Mouse (Mus musculus): ENCODE results near the gene Poll. TPM values are rescaled to one million over a fixed set of nuclear protein-coding genes. Genes with fewer than 3 reads are reported as not detected.

Gene Poll
- polyA plus RNA-seq, 1 experiment from 2014 or later, result 19.9 TPM

DNA sequence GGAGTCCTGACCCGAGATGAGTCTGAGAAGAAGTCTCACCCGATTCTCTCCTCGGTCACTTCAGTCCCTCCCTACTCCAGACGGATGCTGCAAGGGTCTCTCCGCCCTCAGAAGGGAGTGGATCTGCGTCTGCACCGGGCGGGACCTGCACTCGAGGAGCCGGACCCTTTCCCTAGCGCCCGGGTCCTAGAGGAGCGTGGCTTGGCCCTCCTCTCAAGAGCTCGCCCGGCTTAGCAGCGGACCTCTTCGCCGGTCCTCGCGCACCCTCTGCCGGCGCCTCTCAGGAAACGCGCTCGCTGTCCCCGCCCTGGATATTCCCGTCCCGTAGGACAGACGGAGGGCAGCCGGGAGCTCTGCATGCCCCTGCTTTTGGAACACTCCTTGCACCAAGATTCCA, 15.4 kb downstream of the Poll start:
- Histone ChIP-seq H3K27ac (no peak overlapping the region), H3K27me3 (peaks cover 69% of the 10 kb centered on the region), H3K4me3 (replicated peaks) (peak overlapping the region; percentile 47), H3K36me3 (no peaks in the 10 kb centered on the region), H3K9me3 (replicated peaks) (no peaks in the 10 kb centered on the region), H3K4me1 (peaks cover 50% of the 10 kb centered on the region), H3K9ac (no peak overlapping the region), H3K4me2 (peak overlapping the region; percentile 85)
- ATAC-seq (replicated peaks; ENCODE audit: low FRiP score), result peak; percentile 61
- 0% methylated on average over 30 of the region's 30 CpGs for WGBS

DNA sequence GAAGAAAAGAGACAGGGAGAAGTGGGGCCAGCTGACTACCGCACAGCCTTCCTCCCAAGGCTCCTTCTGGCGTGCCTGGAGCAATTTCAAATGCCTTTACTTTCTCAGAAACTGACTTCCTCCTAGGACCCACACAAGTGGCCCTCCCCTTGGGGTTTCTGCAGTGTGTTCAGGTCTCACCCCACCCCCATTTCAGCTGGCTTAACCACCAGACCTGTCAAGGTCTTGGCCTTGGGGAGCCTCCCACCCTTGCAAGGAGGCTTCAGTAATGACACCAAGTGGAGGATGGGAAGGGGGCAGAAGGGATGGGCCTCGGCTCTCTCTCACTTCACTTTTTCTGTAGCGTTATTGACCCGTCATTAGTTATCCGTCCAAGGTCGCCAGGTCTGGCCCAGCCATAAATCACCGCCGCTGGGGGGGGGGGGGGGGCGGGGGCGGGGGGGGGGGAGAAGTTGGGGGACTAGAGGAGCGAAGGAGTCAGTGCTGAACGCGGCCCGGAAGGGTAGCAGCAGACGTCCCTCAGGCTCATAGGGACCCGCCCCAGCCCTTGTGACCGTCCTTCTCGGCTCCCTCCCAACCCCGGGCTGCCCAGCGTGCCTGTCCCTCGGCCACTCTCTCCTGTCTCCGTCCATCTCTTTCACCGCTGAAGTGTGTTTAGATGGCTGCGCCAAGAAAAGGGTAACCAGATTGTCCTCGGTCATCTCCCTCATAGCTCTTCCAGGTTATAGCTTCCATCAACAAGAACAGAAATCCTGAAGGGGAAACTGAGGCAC, 16.0 kb downstream of the Poll start:
- WGBS, result 0% methylated on average over 23 of the region's 26 CpGs
- Histone ChIP-seq H3K9me3 (replicated peaks) (no peaks in the 10 kb centered on the region), H3K9ac (no peak overlapping the region), H3K4me1 (peaks cover 44% of the 10 kb centered on the region), H3K36me3 (no peaks in the 10 kb centered on the region), H3K4me3 (replicated peaks) (peak overlapping the region; percentile 47), H3K27ac (no peak overlapping the region), H3K27me3 (peaks cover 67% of the 10 kb centered on the region), H3K4me2 (peak overlapping the region; percentile 85)
- ATAC-seq (replicated peaks; ENCODE audit: low FRiP score), result no peak

GRCm38 (mm10) chr19:45542061-45542460, 18.3 kb downstream of the Poll start:
- Histone ChIP-seq H3K4me1 (peaks cover 35% of the 10 kb centered on the region), H3K4me2 (peak overlapping the region; percentile 86), H3K36me3 (no peaks in the 10 kb centered on the region), H3K4me3 (replicated peaks) (peak overlapping the region; percentile 47), H3K9me3 (replicated peaks) (no peaks in the 10 kb centered on the region), H3K27ac (no peak overlapping the region), H3K9ac (peak overlapping the region; percentile 36; the same call in 1 of the 2 replicates), H3K27me3 (peaks cover 71% of the 10 kb centered on the region)
- no peak for ATAC-seq (replicated peaks; ENCODE audit: low FRiP score)
- 24% methylated on average over 3 of the region's 3 CpGs for WGBS

- ATAC-seq (replicated peaks; ENCODE audit: low FRiP score), result peak; percentile 27; the same call in 1 of the 2 replicates
- peak overlapping the region; percentile 47 for H3K4me3 ChIP-seq (replicated peaks)
- H3K27me3 ChIP-seq, result peaks cover 69% of the 10 kb centered on the region
- H3K4me2 ChIP-seq, result peak overlapping the region; percentile 86
- H3K4me1 ChIP-seq, result peaks cover 35% of the 10 kb centered on the region
- H3K27ac ChIP-seq, result no peak overlapping the region
- peak overlapping the region; percentile 36; the same call in 1 of the 2 replicates for H3K9ac ChIP-seq
- no peaks in the 10 kb centered on the region for H3K9me3 ChIP-seq (replicated peaks)
- WGBS, result under 1% methylated on average over 38 of the region's 58 CpGs
- H3K36me3 ChIP-seq, result no peaks in the 10 kb centered on the region
Measured at GRCm38 (mm10) chr19:45541409-45542041, 18.8 kb downstream of the Poll start.

GRCm38 (mm10) chr19:45540657-45541408, 19.5 kb downstream of the Poll start:
- peaks cover 35% of the 10 kb centered on the region for H3K4me1 ChIP-seq
- H3K4me3 ChIP-seq (replicated peaks), result peak overlapping the region; percentile 47
- no peaks in the 10 kb centered on the region for H3K36me3 ChIP-seq
- 31% methylated on average over 8 of the region's 8 CpGs for WGBS
- no peak overlapping the region for H3K27ac ChIP-seq
- no peak for ATAC-seq (replicated peaks; ENCODE audit: low FRiP score)
- H3K9ac ChIP-seq, result peak overlapping the region; percentile 36; the same call in 1 of the 2 replicates
- H3K9me3 ChIP-seq (replicated peaks), result no peaks in the 10 kb centered on the region
- H3K4me2 ChIP-seq, result peak overlapping the region; percentile 86
- peaks cover 69% of the 10 kb centered on the region for H3K27me3 ChIP-seq

DNA sequence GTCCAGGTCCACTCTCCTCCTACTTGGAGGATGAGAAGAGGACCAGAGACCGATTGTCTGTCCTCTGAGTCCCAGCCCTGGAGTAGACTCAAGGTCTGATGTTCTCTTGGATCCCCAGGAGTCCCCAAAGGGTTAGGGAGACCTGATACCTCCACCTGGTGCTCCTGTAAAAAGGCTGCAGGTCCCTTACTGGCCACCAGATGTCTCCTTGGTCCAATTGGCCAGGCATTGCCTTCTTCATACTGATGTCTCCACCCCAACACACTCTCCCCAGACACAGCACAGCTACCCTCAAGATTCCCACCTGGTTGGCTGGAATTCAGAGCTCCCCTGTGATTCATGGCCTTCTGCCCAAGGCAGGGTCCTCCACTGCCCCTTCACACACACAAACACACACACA, 22.8 kb downstream of the Poll start:
- H3K36me3 ChIP-seq, result no peaks in the 10 kb centered on the region
- no peak overlapping the region for H3K27ac ChIP-seq
- H3K4me3 ChIP-seq (replicated peaks), result no peak overlapping the region
- no peak for ATAC-seq (replicated peaks; ENCODE audit: low FRiP score)
- H3K9me3 ChIP-seq (replicated peaks), result no peaks in the 10 kb centered on the region
- peaks cover 60% of the 10 kb centered on the region for H3K27me3 ChIP-seq
- no peak overlapping the region for H3K4me2 ChIP-seq
- peaks cover 21% of the 10 kb centered on the region for H3K4me1 ChIP-seq
- WGBS, result 75% methylated on average over 1 of the region's 1 CpGs
- no peak overlapping the region for H3K9ac ChIP-seq

- Histone ChIP-seq H3K9me3 (replicated peaks) (no peaks in the 10 kb centered on the region), H3K27me3 (peaks cover 46% of the 10 kb centered on the region), H3K4me2 (no peak overlapping the region), H3K4me3 (replicated peaks) (no peak overlapping the region), H3K4me1 (peaks cover 19% of the 10 kb centered on the region), H3K27ac (no peak overlapping the region), H3K9ac (no peak overlapping the region), H3K36me3 (0 out of 2 replicates have a peak, but pooled peaks cover under 1% of the 10 kb centered on the region)
- no peak for ATAC-seq (replicated peaks; ENCODE audit: low FRiP score)
- 33% methylated on average over 6 of the region's 6 CpGs for WGBS
Measured at GRCm38 (mm10) chr19:45535929-45536328, 24.4 kb downstream of the Poll start.

- no peak for ATAC-seq (replicated peaks; ENCODE audit: low FRiP score)
- Histone ChIP-seq H3K27ac (no peak overlapping the region), H3K4me3 (replicated peaks) (no peak overlapping the region), H3K36me3 (0 out of 2 replicates have a peak, but pooled peaks cover 6% of the 10 kb centered on the region), H3K4me1 (peaks cover 24% of the 10 kb centered on the region), H3K9me3 (replicated peaks) (no peaks in the 10 kb centered on the region), H3K9ac (no peak overlapping the region), H3K4me2 (no peak overlapping the region), H3K27me3 (peaks cover 39% of the 10 kb centered on the region)
- whole genome bisulfite sequencing, result 48% methylated on average over 8 of the region's 8 CpGs
Measured at GRCm38 (mm10) chr19:45535214-45535735, 25.1 kb downstream of the Poll start.

DNA sequence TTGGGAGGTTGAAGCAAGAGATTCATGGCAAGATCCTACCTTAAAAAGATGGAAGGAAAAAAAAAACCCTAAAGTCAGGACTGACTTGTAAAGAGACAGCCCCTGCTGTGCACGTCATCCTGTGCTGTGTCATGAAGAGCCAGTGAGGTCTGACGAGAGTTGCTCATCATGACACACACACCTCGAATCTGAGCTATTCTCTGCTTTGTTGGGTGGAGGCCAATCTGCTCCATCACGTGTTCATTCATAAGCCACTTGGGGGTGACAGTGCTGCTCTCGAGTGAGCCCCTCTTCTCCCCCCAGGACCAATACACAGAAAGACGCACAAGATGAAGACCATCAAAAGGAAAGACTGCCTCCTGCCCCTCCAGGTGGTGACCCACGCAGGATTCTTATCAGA, 26.7 kb downstream of the Poll start:
- peaks cover 40% of the 10 kb centered on the region for H3K4me1 ChIP-seq
- H3K27ac ChIP-seq, result no peak overlapping the region
- peaks cover 30% of the 10 kb centered on the region for H3K27me3 ChIP-seq
- no peaks in the 10 kb centered on the region for H3K9me3 ChIP-seq (replicated peaks)
- no peak for ATAC-seq (replicated peaks; ENCODE audit: low FRiP score)
- no peak overlapping the region for H3K4me2 ChIP-seq
- 73% methylated on average over 7 of the region's 7 CpGs for WGBS
- H3K36me3 ChIP-seq, result peaks cover 21% of the 10 kb centered on the region
- no peak overlapping the region for H3K9ac ChIP-seq
- no peak overlapping the region for H3K4me3 ChIP-seq (replicated peaks)

DNA sequence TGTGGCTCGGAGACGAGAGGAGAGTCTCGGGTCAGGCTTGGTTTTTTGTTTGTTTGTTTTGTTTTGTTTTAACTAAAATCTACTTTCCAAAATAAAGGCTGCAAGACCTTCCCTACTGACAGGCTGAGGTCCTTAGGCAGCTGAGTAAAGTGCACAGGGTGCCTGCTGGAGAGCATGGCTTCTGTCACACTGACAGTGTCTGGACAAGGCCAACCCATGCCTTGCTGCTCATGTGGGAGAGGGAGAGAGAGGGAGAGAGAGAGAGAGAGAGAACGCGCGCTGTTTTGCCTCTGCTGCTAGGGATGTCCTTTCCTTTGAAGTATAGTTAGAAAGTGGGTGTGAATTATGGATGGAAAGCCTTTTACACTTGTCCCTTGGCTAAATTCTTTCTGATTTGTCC, 28.8 kb downstream of the Poll start:
- H3K27ac ChIP-seq, result no peak overlapping the region
- no peak overlapping the region for H3K4me2 ChIP-seq
- WGBS, result 52% methylated on average over 6 of the region's 6 CpGs
- H3K9me3 ChIP-seq (replicated peaks), result no peaks in the 10 kb centered on the region
- no peak overlapping the region for H3K9ac ChIP-seq
- no peak for ATAC-seq (replicated peaks; ENCODE audit: low FRiP score)
- peaks cover 40% of the 10 kb centered on the region for H3K4me1 ChIP-seq
- H3K27me3 ChIP-seq, result peaks cover 22% of the 10 kb centered on the region
- H3K36me3 ChIP-seq, result peaks cover 39% of the 10 kb centered on the region
- H3K4me3 ChIP-seq (replicated peaks), result no peak overlapping the region

GRCm38 (mm10) chr19:45530200-45530995, 29.9 kb downstream of the Poll start:
- no peak overlapping the region for H3K4me3 ChIP-seq (replicated peaks)
- no peaks in the 10 kb centered on the region for H3K9me3 ChIP-seq (replicated peaks)
- H3K4me1 ChIP-seq, result peaks cover 40% of the 10 kb centered on the region
- 77% methylated on average over 15 of the region's 15 CpGs for WGBS
- H3K27me3 ChIP-seq, result peaks cover 15% of the 10 kb centered on the region; the same call in 1 of the 2 replicates
- H3K36me3 ChIP-seq, result peaks cover 44% of the 10 kb centered on the region
- H3K27ac ChIP-seq, result no peak overlapping the region
- no peak overlapping the region for H3K4me2 ChIP-seq
- H3K9ac ChIP-seq, result no peak overlapping the region
- no peak for ATAC-seq (replicated peaks; ENCODE audit: low FRiP score)
